Mouse (Mus musculus) forebrain, embryonic 13.5 days (tissue): ENCODE data around the gene Lekr1. TPM values are rescaled to one million over a fixed set of nuclear protein-coding genes. Genes with fewer than 3 reads are reported as not detected.
A peak's percentile ranks its signal among the peaks of the same experiment; 100 is the strongest.

Source experiments
- ATAC-seq: fragments of 200-750 bp; cut with Nextera tagmentation; 2 replicates; pipeline ENCODE4 v1.8.0; 2017
- H3K27ac ChIP-seq: fragments of 300-500 bp; sonication (generic); 2 replicates; pipeline ENCODE4 v1.5.1; 2015; ENCODE audit warnings: inconsistent platforms, mild to moderate bottlenecking, moderate library complexity
- H3K27me3 ChIP-seq: fragments of 300-500 bp; sonication (generic); 2 replicates; pipeline ENCODE4 v1.6.1; 2015; ENCODE audit warnings: mild to moderate bottlenecking, inconsistent platforms
- H3K36me3 ChIP-seq: fragments of 300-500 bp; sonication (generic); 2 replicates; pipeline ENCODE4 v1.6.1; 2015; ENCODE audit warnings: mild to moderate bottlenecking, inconsistent platforms; ENCODE audit not compliant: poor library complexity, severe bottlenecking
- H3K4me1 ChIP-seq: fragments of 300-500 bp; sonication (generic); 2 replicates; pipeline ENCODE4 v1.6.1; 2015; ENCODE audit warnings: inconsistent platforms
- H3K4me2 ChIP-seq: fragments of 300-500 bp; sonication (generic); 2 replicates; pipeline ENCODE4 v1.6.1; 2015; ENCODE audit warnings: inconsistent platforms, mild to moderate bottlenecking, moderate library complexity
- H3K4me3 ChIP-seq: fragments of 300-500 bp; sonication (generic); 2 replicates; pipeline ENCODE4 v1.5.1; 2015; ENCODE audit warnings: mild to moderate bottlenecking, inconsistent platforms
- H3K9ac ChIP-seq: fragments of 300-500 bp; sonication (generic); 2 replicates; pipeline ENCODE4 v1.6.1; 2015; ENCODE audit warnings: mild to moderate bottlenecking, inconsistent platforms
- H3K9me3 ChIP-seq: fragments of 300-500 bp; sonication (generic); replicated peaks from 2 replicates; pipeline ENCODE4 v1.6.1; 2016; ENCODE audit warnings: inconsistent platforms
- WGBS: fragments of 180-500 bp; shearing (Covaris S2); methylation state at CpG from one replicate; pipeline ENCODE4 v1.1.7; 2015; 5-methylcytosine and 5-hydroxymethylcytosine counted together
- polyA plus RNA-seq: library from polyadenylated mRNA; unstranded; fragments of >200 nt; fragmentation: Nextera tagmentation; extraction: Ambion mirVana; gene quantifications from 2 replicates; pipeline ENCODE4 v1.2.1, GENCODE M21; 2015

Gene Lekr1
- polyA plus RNA-seq, 1 experiment from 2014 or later: 7.0 TPM

DNA sequence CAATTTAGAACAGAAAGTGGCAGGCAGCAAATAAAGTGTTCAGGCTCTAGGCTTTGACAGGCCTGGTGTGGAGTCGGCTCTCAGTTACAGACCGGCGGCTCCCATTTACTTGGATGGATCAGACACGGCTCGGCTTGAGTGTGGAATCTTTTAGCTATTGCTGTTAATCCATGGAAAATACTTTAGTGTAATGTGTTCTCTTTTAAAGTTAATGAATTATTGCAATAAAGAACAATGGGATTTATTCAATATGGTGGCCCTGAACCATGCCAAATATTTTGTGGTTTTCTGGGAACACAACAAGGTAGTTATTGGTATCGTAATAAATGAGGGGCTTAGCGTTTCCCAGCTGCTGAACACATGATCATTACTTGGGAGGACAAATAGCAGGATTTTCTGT lies 28.7 kb upstream of the Lekr1 start:
- no peaks in the 10 kb centered on the region for H3K4me1 ChIP-seq
- no peak overlapping the region for H3K27ac ChIP-seq
- no peak overlapping the region for H3K4me3 ChIP-seq
- no peak overlapping the region for H3K9ac ChIP-seq
- 52% methylated on average over 7 of the region's 7 CpGs for WGBS
- no peaks in the 10 kb centered on the region for H3K9me3 ChIP-seq
- no peaks in the 10 kb centered on the region for H3K36me3 ChIP-seq
- no peak overlapping the region for H3K4me2 ChIP-seq
- H3K27me3 ChIP-seq: no peaks in the 10 kb centered on the region
- no peak for ATAC-seq

DNA sequence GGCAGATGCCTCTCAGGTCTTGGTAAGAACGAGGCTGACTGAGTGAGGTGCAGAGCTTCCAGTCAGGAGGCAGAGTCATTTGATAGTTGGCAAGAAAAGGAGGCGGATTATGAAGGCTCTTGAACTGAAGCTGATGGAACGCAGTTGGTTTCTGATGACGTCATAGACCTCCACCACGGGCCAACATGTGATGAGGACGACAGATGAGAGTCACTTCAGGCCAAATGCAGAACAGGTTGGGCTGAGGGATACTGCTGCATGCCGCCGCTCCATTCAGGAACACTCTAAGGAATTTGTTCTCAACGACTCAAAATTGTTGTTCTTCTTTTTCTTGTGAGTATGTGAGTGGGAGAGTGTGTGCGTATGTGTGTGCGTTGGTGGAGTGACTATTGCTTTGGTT lies 27.1 kb upstream of the Lekr1 start:
- H3K4me1 ChIP-seq: no peaks in the 10 kb centered on the region
- no peak overlapping the region for H3K4me2 ChIP-seq
- H3K9me3 ChIP-seq: no peaks in the 10 kb centered on the region
- H3K36me3 ChIP-seq: no peaks in the 10 kb centered on the region
- H3K4me3 ChIP-seq: no peak overlapping the region
- 89% methylated on average over 11 of the region's 11 CpGs for WGBS
- ATAC-seq: no peak
- no peak overlapping the region for H3K27ac ChIP-seq
- no peaks in the 10 kb centered on the region for H3K27me3 ChIP-seq
- no peak overlapping the region for H3K9ac ChIP-seq

DNA sequence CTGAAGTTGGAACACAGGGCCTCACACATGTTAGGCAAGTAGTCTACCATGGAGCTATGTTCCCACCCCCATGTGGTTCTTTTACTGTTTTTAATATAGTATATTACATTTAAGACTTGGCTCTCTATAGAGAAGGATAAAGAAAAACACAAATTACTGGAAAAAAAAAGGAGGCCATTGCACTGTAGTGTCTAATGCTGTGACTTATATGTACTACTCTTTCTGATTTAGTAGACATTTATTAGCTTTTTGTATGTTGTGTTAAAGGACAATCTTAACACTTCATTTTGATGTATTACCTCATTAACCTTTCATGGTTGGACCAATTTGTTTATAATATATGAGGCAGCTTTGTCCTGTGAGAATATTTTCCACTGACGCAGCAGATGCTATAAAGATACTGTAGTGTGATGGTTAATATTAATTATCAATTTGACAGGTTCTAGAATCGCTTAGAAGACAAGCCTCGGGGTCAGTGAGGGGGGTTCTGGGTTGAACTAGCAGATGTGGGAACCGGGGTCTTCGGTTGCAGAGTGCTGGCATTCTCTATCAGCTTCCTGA lies 26.5 kb upstream of the Lekr1 start:
- H3K4me2 ChIP-seq: no peak overlapping the region
- no peaks in the 10 kb centered on the region for H3K9me3 ChIP-seq
- no peaks in the 10 kb centered on the region for H3K4me1 ChIP-seq
- WGBS: 92% methylated on average over 5 of the region's 5 CpGs
- no peaks in the 10 kb centered on the region for H3K36me3 ChIP-seq
- no peaks in the 10 kb centered on the region for H3K27me3 ChIP-seq
- H3K4me3 ChIP-seq: no peak overlapping the region
- H3K27ac ChIP-seq: no peak overlapping the region
- no peak for ATAC-seq
- no peak overlapping the region for H3K9ac ChIP-seq

DNA sequence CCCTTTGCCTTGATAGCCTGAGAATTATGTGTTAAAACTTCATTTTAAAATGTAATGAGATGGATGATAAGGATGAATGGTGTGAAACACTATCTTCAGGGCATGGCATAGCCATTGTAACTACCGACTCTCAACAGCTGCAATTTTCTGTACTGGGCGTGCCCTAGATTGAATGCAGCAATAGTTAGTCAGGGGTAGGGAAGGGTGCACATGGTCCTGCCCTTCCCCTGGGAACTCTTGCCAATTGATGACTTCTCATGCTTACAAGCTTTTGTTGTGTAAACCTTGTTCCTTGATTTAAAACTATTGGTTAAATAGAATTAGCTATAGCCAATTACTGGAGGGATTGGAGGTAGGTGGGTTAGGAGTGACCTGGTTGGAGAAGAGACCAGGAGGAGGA lies 23.1 kb upstream of the Lekr1 start:
- WGBS: 81% methylated on average over 2 of the region's 2 CpGs
- Histone ChIP-seq H3K4me3 (no peak overlapping the region), H3K4me1 (no peaks in the 10 kb centered on the region), H3K9ac (no peak overlapping the region), H3K36me3 (no peaks in the 10 kb centered on the region), H3K4me2 (no peak overlapping the region), H3K9me3 (no peaks in the 10 kb centered on the region), H3K27ac (no peak overlapping the region), H3K27me3 (no peaks in the 10 kb centered on the region)
- ATAC-seq: no peak

DNA sequence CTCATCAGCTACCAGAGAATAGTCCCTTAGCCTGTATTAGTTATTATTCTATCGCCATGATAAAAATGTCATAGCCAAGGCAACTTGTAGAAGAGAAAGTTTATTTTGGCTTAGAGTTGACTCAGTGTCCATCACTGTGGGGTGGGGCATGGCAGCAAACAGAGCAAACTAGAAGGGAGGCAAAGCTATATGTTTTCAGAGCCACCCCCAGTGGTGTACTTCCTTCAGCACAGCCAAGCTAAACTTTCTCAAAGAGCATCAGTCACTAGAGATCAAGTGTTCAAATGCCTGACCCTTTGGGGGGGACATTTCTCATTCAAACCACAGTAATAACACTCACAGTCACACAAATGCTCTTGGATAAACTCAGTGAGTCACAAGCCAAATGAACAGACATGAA lies 22.4 kb upstream of the Lekr1 start:
- no peak for ATAC-seq
- Histone ChIP-seq H3K9me3 (no peaks in the 10 kb centered on the region), H3K36me3 (no peaks in the 10 kb centered on the region), H3K9ac (no peak overlapping the region), H3K4me2 (no peak overlapping the region), H3K27me3 (no peaks in the 10 kb centered on the region), H3K27ac (no peak overlapping the region), H3K4me1 (no peaks in the 10 kb centered on the region), H3K4me3 (no peak overlapping the region)
- WGBS: 98% methylated on average over 1 of the region's 1 CpGs

DNA sequence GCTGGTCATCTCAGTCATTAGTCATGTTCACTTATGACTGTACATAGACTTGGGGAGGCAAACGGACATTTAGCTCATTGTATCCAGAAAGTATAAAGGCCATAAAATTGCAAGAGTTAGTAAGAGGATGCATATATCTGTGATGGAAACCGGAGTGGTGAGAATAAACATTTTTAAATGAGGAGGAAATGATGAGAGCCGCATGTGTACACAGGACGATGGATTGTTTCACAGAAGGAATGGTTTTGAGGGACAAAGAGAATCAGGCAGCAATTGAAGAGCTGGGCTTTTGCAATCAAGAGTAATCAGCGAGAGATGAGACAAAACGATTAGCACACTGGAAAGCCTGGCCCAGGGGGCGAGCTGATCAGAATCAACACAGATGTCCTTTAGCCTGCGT lies 18.4 kb upstream of the Lekr1 start:
- Histone ChIP-seq H3K9ac (no peak overlapping the region), H3K9me3 (no peaks in the 10 kb centered on the region), H3K27me3 (no peaks in the 10 kb centered on the region; the same call in 1 of the 2 replicates), H3K4me2 (no peak overlapping the region), H3K36me3 (no peaks in the 10 kb centered on the region), H3K4me3 (no peak overlapping the region), H3K27ac (no peak overlapping the region), H3K4me1 (0 out of 2 replicates have a peak, but pooled peaks cover 6% of the 10 kb centered on the region)
- no peak; the same call in 1 of the 2 replicates for ATAC-seq
- 81% methylated on average over 8 of the region's 8 CpGs for WGBS

DNA sequence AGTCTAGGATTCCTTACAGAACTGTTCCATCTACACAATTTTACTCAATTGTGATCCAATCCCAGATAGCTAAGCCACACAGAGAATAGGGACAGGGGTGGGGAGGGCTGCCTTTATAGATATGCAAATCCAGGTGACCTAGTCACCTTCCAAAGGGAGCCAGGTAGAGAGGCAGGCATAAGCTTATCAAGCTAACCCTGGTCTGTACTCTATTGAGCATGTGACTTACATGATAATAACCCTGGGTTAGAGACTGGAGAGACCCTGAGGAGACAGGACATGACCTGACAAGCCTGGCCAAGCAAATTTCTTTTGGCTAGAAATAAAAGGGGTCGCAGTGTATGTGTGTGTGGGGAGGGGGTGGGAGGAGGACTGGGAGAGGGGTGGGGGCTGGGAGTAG lies 17.1 kb upstream of the Lekr1 start:
- H3K27ac ChIP-seq: no peak overlapping the region
- H3K4me3 ChIP-seq: no peak overlapping the region
- no peaks in the 10 kb centered on the region for H3K9me3 ChIP-seq
- no peaks in the 10 kb centered on the region; the same call in 1 of the 2 replicates for H3K27me3 ChIP-seq
- H3K4me1 ChIP-seq: 0 out of 2 replicates have a peak, but pooled peaks cover 6% of the 10 kb centered on the region
- 14% methylated on average over 1 of the region's 1 CpGs for WGBS
- H3K36me3 ChIP-seq: no peaks in the 10 kb centered on the region
- no peak overlapping the region for H3K9ac ChIP-seq
- peak; percentile 19; the same call in 1 of the 2 replicates for ATAC-seq
- H3K4me2 ChIP-seq: no peak overlapping the region

DNA sequence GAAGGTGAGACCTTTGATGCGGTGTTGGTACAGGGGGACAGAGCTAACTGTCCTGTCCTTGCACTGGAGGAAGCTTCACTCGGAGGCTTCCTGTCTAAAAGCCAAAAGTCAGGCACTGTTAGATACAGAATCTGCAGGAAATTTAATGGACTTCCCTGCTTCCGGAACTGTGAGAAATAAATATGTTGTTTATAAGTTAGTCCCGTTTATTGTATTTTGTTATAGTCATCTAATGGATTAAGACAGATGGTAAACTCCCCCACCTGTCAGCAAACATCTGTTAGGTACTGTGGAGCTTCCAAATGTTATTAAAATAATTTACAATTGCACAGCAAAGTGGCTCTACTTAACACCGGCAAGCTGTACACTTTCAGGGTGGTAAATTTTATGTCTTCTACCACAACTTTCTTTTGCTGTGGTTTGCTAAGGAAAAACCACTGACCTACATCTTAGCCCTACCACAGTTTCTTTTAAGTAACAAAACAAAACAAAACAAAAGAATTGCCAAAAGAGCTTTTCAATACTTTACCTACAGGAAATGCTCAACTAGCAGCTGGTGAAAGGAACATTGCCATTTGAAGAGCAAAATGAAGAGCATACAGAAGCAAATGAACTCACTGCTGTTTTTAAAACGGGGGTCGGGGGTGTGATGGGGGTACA lies 15.7 kb upstream of the Lekr1 start:
- WGBS: 60% methylated on average over 7 of the region's 7 CpGs
- Histone ChIP-seq H3K36me3 (no peaks in the 10 kb centered on the region), H3K4me2 (no peak overlapping the region)

DNA sequence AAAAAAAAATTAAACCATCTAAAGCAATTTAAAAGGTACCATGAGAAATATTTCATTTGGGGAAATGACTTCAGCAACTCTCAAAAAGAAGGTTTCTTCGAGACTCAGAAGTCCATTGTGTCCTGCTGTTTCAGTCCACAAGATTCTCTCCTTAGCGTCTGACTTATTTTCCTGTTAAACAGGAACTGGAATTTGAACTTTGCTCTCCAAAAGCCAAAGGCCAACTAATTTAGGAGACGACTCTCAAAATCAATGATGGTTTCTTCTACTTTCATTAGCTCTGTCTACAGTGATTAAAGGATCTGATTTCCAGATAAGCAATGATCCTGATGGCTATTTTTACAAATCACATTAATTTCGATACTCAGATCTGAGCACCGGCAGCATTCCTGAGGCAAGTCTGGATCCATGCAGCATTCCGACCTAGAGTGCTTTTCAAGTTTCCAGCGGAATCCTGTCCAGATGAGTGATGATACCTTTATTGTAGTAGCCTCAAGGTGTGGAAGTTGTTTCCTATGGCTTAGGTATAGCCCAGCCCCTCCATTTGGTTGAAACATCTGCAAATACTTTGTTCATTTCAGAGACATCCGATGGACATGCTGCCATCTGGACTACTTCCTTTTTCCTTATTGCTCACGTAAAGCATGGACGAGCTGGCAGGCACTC lies 11.4 kb upstream of the Lekr1 start:
- 83% methylated on average over 10 of the region's 10 CpGs for WGBS
- Histone ChIP-seq H3K36me3 (no peaks in the 10 kb centered on the region), H3K27ac (no peak overlapping the region)

More for the DNA sequence above, 15.7 kb upstream of the Lekr1 start:
- H3K4me1 ChIP-seq: 0 out of 2 replicates have a peak, but pooled peaks cover 6% of the 10 kb centered on the region
- H3K9me3 ChIP-seq: no peaks in the 10 kb centered on the region
- no peak overlapping the region for H3K9ac ChIP-seq
- no peak overlapping the region for H3K4me3 ChIP-seq
- peaks cover 8% of the 10 kb centered on the region; the same call in 1 of the 2 replicates for H3K27me3 ChIP-seq
- ATAC-seq: no peak
- no peak overlapping the region for H3K27ac ChIP-seq

DNA sequence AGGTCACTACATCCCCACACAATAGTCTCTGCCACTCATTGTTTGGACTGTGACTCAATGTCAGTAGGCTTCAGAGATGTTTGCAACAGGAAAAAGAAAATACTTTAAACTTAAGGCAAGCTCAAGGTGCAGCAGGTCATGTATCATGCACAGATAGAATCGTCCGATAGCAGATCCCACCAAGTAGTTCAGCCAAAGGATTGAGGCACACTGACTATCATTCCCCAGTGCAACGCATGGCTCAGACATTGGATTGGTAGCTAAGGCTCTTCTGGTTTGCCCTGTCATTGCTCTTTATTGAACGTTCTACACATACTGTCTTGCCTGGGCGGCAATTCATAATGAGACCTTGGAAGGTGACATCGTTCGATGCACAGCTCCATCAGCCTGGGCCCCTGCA lies 9.6 kb upstream of the Lekr1 start:
- Histone ChIP-seq H3K36me3 (no peaks in the 10 kb centered on the region), H3K27me3 (peaks cover 33% of the 10 kb centered on the region), H3K4me1 (peaks cover 19% of the 10 kb centered on the region), H3K9me3 (no peaks in the 10 kb centered on the region), H3K4me3 (no peak overlapping the region), H3K4me2 (peak overlapping the region; percentile 29; the same call in 1 of the 2 replicates), H3K27ac (no peak overlapping the region), H3K9ac (no peak overlapping the region)
- ATAC-seq: no peak
- 53% methylated on average over 7 of the region's 7 CpGs for WGBS

More for the DNA sequence above, 11.4 kb upstream of the Lekr1 start:
- Histone ChIP-seq H3K4me3 (no peak overlapping the region), H3K4me1 (peaks cover 25% of the 10 kb centered on the region), H3K9ac (no peak overlapping the region), H3K4me2 (no peak overlapping the region), H3K27me3 (peaks cover 23% of the 10 kb centered on the region; the same call in 1 of the 2 replicates), H3K9me3 (no peaks in the 10 kb centered on the region)
- no peak for ATAC-seq

DNA sequence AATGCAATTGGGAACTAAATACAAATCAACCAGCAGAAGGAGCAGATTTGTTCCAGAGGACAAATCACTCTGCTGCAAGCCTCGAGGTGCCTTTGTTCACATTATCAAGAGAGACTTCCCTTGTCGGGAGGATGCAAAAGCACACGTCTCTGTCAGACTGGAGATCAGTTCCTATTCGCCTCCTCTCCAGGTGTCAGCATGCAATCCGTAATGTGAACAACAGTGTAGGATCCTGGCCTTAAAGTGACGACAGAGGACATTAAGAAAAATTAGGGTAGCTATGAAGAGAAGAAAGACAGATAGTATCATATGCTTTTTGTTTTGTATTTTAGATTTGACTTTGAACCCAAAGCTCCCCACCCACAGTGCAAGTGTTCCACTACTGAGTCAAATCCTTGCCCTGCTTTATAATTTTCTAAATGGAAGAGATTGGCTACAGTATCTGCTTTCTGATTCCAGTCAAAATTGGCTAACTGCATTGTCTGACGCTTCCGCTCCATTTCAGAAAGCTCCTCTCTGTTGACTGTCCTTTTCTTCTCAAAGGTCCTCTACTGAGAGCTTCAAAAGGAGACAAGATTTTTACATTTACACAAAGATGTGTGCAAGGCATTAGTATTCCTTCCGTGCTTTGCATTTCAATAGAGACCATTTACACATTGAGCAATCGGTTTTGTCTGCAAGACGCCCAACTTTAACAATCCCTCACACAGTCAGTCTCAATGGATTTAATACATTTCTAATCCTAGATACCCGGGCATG lies 8.9 kb upstream of the Lekr1 start:
- Histone ChIP-seq H3K27me3 (peaks cover 33% of the 10 kb centered on the region), H3K9me3 (no peaks in the 10 kb centered on the region), H3K4me2 (peak overlapping the region; percentile 29), H3K4me1 (peaks cover 19% of the 10 kb centered on the region), H3K9ac (no peak overlapping the region), H3K4me3 (no peak overlapping the region; the same call in 1 of the 2 replicates), H3K36me3 (no peaks in the 10 kb centered on the region), H3K27ac (no peak overlapping the region)
- WGBS: 5% methylated on average over 12 of the region's 12 CpGs
- ATAC-seq: no peak
